Mouse (Mus musculus) neural tube, embryonic 12.5 days (tissue): ENCODE results near the gene Soat1. TPM values are rescaled to one million over a fixed set of nuclear protein-coding genes. Genes with fewer than 3 reads are reported as not detected.
"Not testable (repeated sequence)": the region's sequence is repeated elsewhere in the genome, so short reads cannot be mapped to it uniquely, and the experiment has no call there.

Source experiments
- ATAC-seq: fragments of 200-750 bp; cut with Nextera tagmentation; 2 replicates; pipeline ENCODE4 v1.8.0; 2017; ENCODE audit warnings: low read depth, mild to moderate bottlenecking, moderate TSS enrichment, moderate library complexity; ENCODE audit not compliant: low FRiP score
- H3K27ac ChIP-seq: fragments of 300-500 bp; sonication (generic); 2 replicates; pipeline ENCODE4 v1.5.1; 2016
- H3K27me3 ChIP-seq: fragments of 300-500 bp; sonication (generic); replicated peaks from 2 replicates; pipeline ENCODE4 v1.6.1; 2016; ENCODE audit warnings: mild to moderate bottlenecking
- H3K36me3 ChIP-seq: fragments of 300-500 bp; sonication (generic); 2 replicates; pipeline ENCODE4 v1.6.1; 2016; ENCODE audit warnings: mild to moderate bottlenecking
- H3K4me1 ChIP-seq: fragments of 300-500 bp; sonication (generic); 2 replicates; pipeline ENCODE4 v1.6.1; 2016
- H3K4me2 ChIP-seq: fragments of 300-500 bp; sonication (generic); replicated peaks from 2 replicates; pipeline ENCODE4 v1.6.1; 2016; ENCODE audit warnings: mild to moderate bottlenecking
- H3K4me3 ChIP-seq: fragments of 300-500 bp; sonication (generic); 2 replicates; pipeline ENCODE4 v1.5.1; 2016
- H3K9ac ChIP-seq: fragments of 300-500 bp; sonication (generic); 2 replicates; pipeline ENCODE4 v1.6.1; 2016; ENCODE audit warnings: mild to moderate bottlenecking
- H3K9me3 ChIP-seq: fragments of 300-500 bp; sonication (generic); 2 replicates; pipeline ENCODE4 v1.6.1; 2016; ENCODE audit warnings: mild to moderate bottlenecking
- WGBS: fragments of 180-500 bp; shearing (Covaris S2); methylation state at CpG from one replicate; pipeline ENCODE4 v1.1.7; 2016; 5-methylcytosine and 5-hydroxymethylcytosine counted together
- polyA plus RNA-seq: library from polyadenylated mRNA; unstranded; fragments of >200 nt; fragmentation: Nextera tagmentation; extraction: Ambion mirVana; gene quantifications from 2 replicates; pipeline ENCODE4 v1.2.1, GENCODE M21; 2016

Gene Soat1
- polyA plus RNA-seq, 1 experiment from 2014 or later = 15.4 TPM

GRCm38 (mm10) chr1:156408521-156408920 is 65.6 kb downstream of the Soat1 start:
- Histone ChIP-seq H3K27ac (no peak overlapping the region), H3K4me3 (no peak overlapping the region), H3K9me3 (no peaks in the 10 kb centered on the region), H3K27me3 (no peaks in the 10 kb centered on the region), H3K36me3 (no peaks in the 10 kb centered on the region), H3K4me2 (no peak overlapping the region), H3K9ac (no peak overlapping the region), H3K4me1 (no peaks in the 10 kb centered on the region)
- WGBS = 78% methylated on average over 4 of the region's 4 CpGs
- no peak for ATAC-seq

- Histone ChIP-seq H3K4me3 (no peak overlapping the region), H3K4me1 (no peaks in the 10 kb centered on the region), H3K36me3 (no peaks in the 10 kb centered on the region), H3K4me2 (no peak overlapping the region), H3K27ac (no peak overlapping the region), H3K9ac (no peak overlapping the region), H3K9me3 (no peaks in the 10 kb centered on the region), H3K27me3 (no peaks in the 10 kb centered on the region)
- ATAC-seq = no peak
- WGBS = 67% methylated on average over 3 of the region's 3 CpGs
These were observed 66.1 kb downstream of the Soat1 start for GRCm38 (mm10) chr1:156408004-156408403.

- Histone ChIP-seq H3K4me3 (no peak overlapping the region), H3K27me3 (no peaks in the 10 kb centered on the region), H3K9ac (no peak overlapping the region), H3K27ac (no peak overlapping the region), H3K4me1 (no peaks in the 10 kb centered on the region), H3K36me3 (no peaks in the 10 kb centered on the region), H3K9me3 (no peaks in the 10 kb centered on the region), H3K4me2 (no peak overlapping the region)
- 45% methylated on average over 10 of the region's 10 CpGs for WGBS
- no peak for ATAC-seq
These were observed 70.9 kb downstream of the Soat1 start for GRCm38 (mm10) chr1:156403251-156403650.

GRCm38 (mm10) chr1:156402491-156402890 is 71.6 kb downstream of the Soat1 start:
- H3K36me3 ChIP-seq = no peaks in the 10 kb centered on the region
- 53% methylated on average over 2 of the region's 2 CpGs for WGBS

GRCm38 (mm10) chr1:156400159-156400558 is 74.0 kb downstream of the Soat1 start:
- H3K4me3 ChIP-seq, H3K27ac ChIP-seq, H3K4me1 ChIP-seq, H3K4me2 ChIP-seq, ATAC-seq, H3K36me3 ChIP-seq, H3K27me3 ChIP-seq, H3K9me3 ChIP-seq, H3K9ac ChIP-seq: not testable (repeated sequence)
- 66% methylated on average over 3 of the region's 3 CpGs for WGBS

More at GRCm38 (mm10) chr1:156402491-156402890, 71.6 kb downstream of the Soat1 start:
- no peak for ATAC-seq
- no peaks in the 10 kb centered on the region for H3K4me1 ChIP-seq
- H3K9ac ChIP-seq = no peak overlapping the region
- H3K4me3 ChIP-seq = no peak overlapping the region
- no peaks in the 10 kb centered on the region for H3K27me3 ChIP-seq
- no peaks in the 10 kb centered on the region for H3K9me3 ChIP-seq
- no peak overlapping the region for H3K4me2 ChIP-seq
- no peak overlapping the region for H3K27ac ChIP-seq

GRCm38 (mm10) chr1:156393148-156393547 is 81.0 kb downstream of the Soat1 start:
- Histone ChIP-seq H3K36me3 (no peaks in the 10 kb centered on the region), H3K4me3 (no peak overlapping the region), H3K27me3 (no peaks in the 10 kb centered on the region), H3K27ac (no peak overlapping the region), H3K9me3 (no peaks in the 10 kb centered on the region), H3K4me2 (no peak overlapping the region), H3K9ac (no peak overlapping the region), H3K4me1 (no peaks in the 10 kb centered on the region)
- no peak for ATAC-seq
- 89% methylated on average over 4 of the region's 4 CpGs for WGBS

- 82% methylated on average over 3 of the region's 3 CpGs for WGBS
- no peak overlapping the region for H3K27ac ChIP-seq
These were observed 87.3 kb downstream of the Soat1 start for GRCm38 (mm10) chr1:156386880-156387279.

GRCm38 (mm10) chr1:156386232-156386631 is 87.9 kb downstream of the Soat1 start:
- 92% methylated on average over 4 of the region's 4 CpGs for WGBS

More at GRCm38 (mm10) chr1:156386880-156387279, 87.3 kb downstream of the Soat1 start:
- H3K4me3 ChIP-seq = no peak overlapping the region
- no peak overlapping the region for H3K9ac ChIP-seq
- ATAC-seq = no peak
- no peaks in the 10 kb centered on the region for H3K27me3 ChIP-seq
- no peaks in the 10 kb centered on the region for H3K4me1 ChIP-seq
- H3K9me3 ChIP-seq = no peaks in the 10 kb centered on the region
- H3K36me3 ChIP-seq = no peaks in the 10 kb centered on the region
- no peak overlapping the region for H3K4me2 ChIP-seq

GRCm38 (mm10) chr1:156381217-156381616 is 92.9 kb downstream of the Soat1 start:
- Histone ChIP-seq H3K4me1 (no peaks in the 10 kb centered on the region), H3K27me3 (no peaks in the 10 kb centered on the region), H3K36me3 (no peaks in the 10 kb centered on the region), H3K4me3 (no peak overlapping the region), H3K9me3 (no peaks in the 10 kb centered on the region), H3K27ac (no peak overlapping the region), H3K4me2 (no peak overlapping the region), H3K9ac (no peak overlapping the region)
- WGBS = 93% methylated on average over 3 of the region's 3 CpGs
- ATAC-seq = no peak

More at GRCm38 (mm10) chr1:156386232-156386631, 87.9 kb downstream of the Soat1 start:
- Histone ChIP-seq H3K36me3 (no peaks in the 10 kb centered on the region), H3K4me2 (no peak overlapping the region), H3K9ac (no peak overlapping the region), H3K27me3 (no peaks in the 10 kb centered on the region), H3K27ac (no peak overlapping the region), H3K4me1 (no peaks in the 10 kb centered on the region), H3K4me3 (no peak overlapping the region), H3K9me3 (no peaks in the 10 kb centered on the region)
- no peak for ATAC-seq

Other genes starting within 250 kb of the Soat1 start
- gene Tdrd5, start 170.7 kb downstream of the Soat1 start, polyA plus RNA-seq = 0.19 and 0.22 TPM in 2 replicates
- not detected in 2 replicates for gene Nphs2, start 163.6 kb downstream of the Soat1 start, polyA plus RNA-seq
- 628 and 657 TPM in 2 replicates for gene Gm2000, start 108.3 kb downstream of the Soat1 start, polyA plus RNA-seq
- 0.26 TPM in 1 of 2 replicates, not detected in the other for gene Axdnd1, start 53.2 kb downstream of the Soat1 start, polyA plus RNA-seq
- gene Gm10031, start 49.7 kb upstream of the Soat1 start, polyA plus RNA-seq = 0.28 and 0.55 TPM in 2 replicates
- gene Abl2, start 84.5 kb upstream of the Soat1 start, polyA plus RNA-seq = 6.3 and 6.5 TPM in 2 replicates
- gene Tor3a, start 200.0 kb upstream of the Soat1 start, polyA plus RNA-seq = 3.3 TPM in 2 replicates
- 26.8 and 28.6 TPM in 2 replicates for gene Fam20b, start 244.8 kb upstream of the Soat1 start, polyA plus RNA-seq